Mouse (Mus musculus) forebrain, embryonic 13.5 days (tissue): ENCODE measurements at regions not wholly inside any gene's neighbourhood (a gene's known extent, or its start where the extent isn't known, plus 50 kb on each side); places are given as distances from the start of the nearest gene placed in this dataset.

ENCODE experiments used
- ATAC-seq: fragments of 200-750 bp; cut with Nextera tagmentation; 2 replicates; pipeline ENCODE4 v1.8.0; 2017
- H3K27ac ChIP-seq: fragments of 300-500 bp; sonication (generic); 2 replicates; pipeline ENCODE4 v1.5.1; 2015; ENCODE audit warnings: inconsistent platforms, mild to moderate bottlenecking, moderate library complexity
- H3K27me3 ChIP-seq: fragments of 300-500 bp; sonication (generic); 2 replicates; pipeline ENCODE4 v1.6.1; 2015; ENCODE audit warnings: mild to moderate bottlenecking, inconsistent platforms
- H3K36me3 ChIP-seq: fragments of 300-500 bp; sonication (generic); 2 replicates; pipeline ENCODE4 v1.6.1; 2015; ENCODE audit warnings: mild to moderate bottlenecking, inconsistent platforms; ENCODE audit not compliant: poor library complexity, severe bottlenecking
- H3K4me1 ChIP-seq: fragments of 300-500 bp; sonication (generic); 2 replicates; pipeline ENCODE4 v1.6.1; 2015; ENCODE audit warnings: inconsistent platforms
- H3K4me2 ChIP-seq: fragments of 300-500 bp; sonication (generic); 2 replicates; pipeline ENCODE4 v1.6.1; 2015; ENCODE audit warnings: inconsistent platforms, mild to moderate bottlenecking, moderate library complexity
- H3K4me3 ChIP-seq: fragments of 300-500 bp; sonication (generic); 2 replicates; pipeline ENCODE4 v1.5.1; 2015; ENCODE audit warnings: mild to moderate bottlenecking, inconsistent platforms
- H3K9ac ChIP-seq: fragments of 300-500 bp; sonication (generic); 2 replicates; pipeline ENCODE4 v1.6.1; 2015; ENCODE audit warnings: mild to moderate bottlenecking, inconsistent platforms
- H3K9me3 ChIP-seq: fragments of 300-500 bp; sonication (generic); replicated peaks from 2 replicates; pipeline ENCODE4 v1.6.1; 2016; ENCODE audit warnings: inconsistent platforms
- WGBS: fragments of 180-500 bp; shearing (Covaris S2); methylation state at CpG from one replicate; pipeline ENCODE4 v1.1.7; 2015; 5-methylcytosine and 5-hydroxymethylcytosine counted together

DNA sequence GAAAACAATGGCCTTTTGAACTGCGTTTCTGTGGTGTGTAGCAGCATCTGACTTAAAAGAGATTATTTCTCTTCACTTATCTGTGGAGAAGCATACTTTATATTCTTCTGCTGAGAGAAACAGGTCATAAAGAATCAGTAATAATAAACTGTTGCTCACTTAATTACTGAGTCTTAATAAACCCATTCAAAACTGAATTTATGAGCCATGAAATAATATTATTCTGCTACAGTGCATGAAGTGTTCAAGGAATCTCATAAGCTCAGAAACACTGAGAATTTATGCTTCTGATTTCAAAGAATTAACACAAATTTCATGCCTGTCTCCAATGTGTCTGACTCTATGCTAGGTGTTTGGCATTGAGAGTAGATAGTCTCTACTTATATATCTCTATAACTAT is 597.0 kb upstream of the Slit2 start:
- no peak overlapping the region for H3K9ac ChIP-seq
- H3K4me2 ChIP-seq = no peak overlapping the region
- no peaks in the 10 kb centered on the region for H3K9me3 ChIP-seq
- no peaks in the 10 kb centered on the region for H3K4me1 ChIP-seq
- ATAC-seq = no peak
- no peak overlapping the region for H3K27ac ChIP-seq
- H3K4me3 ChIP-seq = no peak overlapping the region
- H3K36me3 ChIP-seq = no peaks in the 10 kb centered on the region
- 62% methylated on average over 1 of the region's 1 CpGs for WGBS
- no peaks in the 10 kb centered on the region for H3K27me3 ChIP-seq

DNA sequence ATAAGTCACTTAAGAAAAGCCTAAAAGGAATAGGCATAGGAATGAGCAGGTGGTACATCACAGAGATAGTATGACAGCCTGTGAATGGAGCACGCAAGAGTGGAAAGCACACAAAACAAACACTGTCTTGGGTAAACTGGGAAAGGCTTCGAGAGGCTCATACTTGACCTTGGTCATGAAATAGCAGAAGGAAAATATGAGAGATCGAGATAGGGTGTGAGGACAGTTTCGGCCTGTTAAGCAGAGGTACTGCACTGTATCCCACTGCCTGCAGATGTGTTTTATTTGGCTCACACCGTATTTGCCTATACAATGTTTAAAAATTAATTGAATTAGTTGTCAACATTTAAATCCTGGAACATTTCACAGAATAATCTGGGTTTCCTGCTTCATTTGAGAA is 596.2 kb upstream of the Slit2 start:
- ATAC-seq = no peak
- Histone ChIP-seq H3K4me2 (no peak overlapping the region), H3K4me1 (no peaks in the 10 kb centered on the region), H3K9ac (no peak overlapping the region), H3K27me3 (no peaks in the 10 kb centered on the region), H3K27ac (no peak overlapping the region), H3K36me3 (no peaks in the 10 kb centered on the region), H3K4me3 (no peak overlapping the region), H3K9me3 (no peaks in the 10 kb centered on the region)
- WGBS = 91% methylated on average over 5 of the region's 5 CpGs

DNA sequence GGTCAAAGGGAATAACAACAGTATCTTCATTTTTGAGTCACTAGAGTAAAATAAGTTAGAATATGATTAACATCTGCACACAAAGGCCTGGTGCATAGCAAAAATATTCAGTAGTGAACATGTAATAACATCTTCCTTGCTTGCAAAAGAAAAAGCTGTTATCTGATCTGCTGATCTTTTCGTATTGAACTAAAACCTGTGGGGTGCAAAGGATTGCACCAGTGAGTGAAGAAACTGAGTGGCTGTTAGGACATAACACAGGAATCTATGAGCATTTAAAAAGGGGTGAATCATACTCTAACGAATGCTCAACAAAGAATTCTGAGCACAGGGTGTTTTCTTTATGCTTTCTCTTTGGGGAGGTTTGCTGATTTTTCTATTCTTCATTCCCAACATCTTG is 592.2 kb upstream of the Slit2 start:
- H3K9me3 ChIP-seq = no peaks in the 10 kb centered on the region
- H3K4me1 ChIP-seq = no peaks in the 10 kb centered on the region
- no peak overlapping the region for H3K4me2 ChIP-seq
- WGBS = 74% methylated on average over 2 of the region's 2 CpGs
- no peaks in the 10 kb centered on the region for H3K27me3 ChIP-seq
- no peaks in the 10 kb centered on the region for H3K36me3 ChIP-seq
- no peak overlapping the region for H3K9ac ChIP-seq
- H3K4me3 ChIP-seq = no peak overlapping the region
- H3K27ac ChIP-seq = no peak overlapping the region
- ATAC-seq = no peak

DNA sequence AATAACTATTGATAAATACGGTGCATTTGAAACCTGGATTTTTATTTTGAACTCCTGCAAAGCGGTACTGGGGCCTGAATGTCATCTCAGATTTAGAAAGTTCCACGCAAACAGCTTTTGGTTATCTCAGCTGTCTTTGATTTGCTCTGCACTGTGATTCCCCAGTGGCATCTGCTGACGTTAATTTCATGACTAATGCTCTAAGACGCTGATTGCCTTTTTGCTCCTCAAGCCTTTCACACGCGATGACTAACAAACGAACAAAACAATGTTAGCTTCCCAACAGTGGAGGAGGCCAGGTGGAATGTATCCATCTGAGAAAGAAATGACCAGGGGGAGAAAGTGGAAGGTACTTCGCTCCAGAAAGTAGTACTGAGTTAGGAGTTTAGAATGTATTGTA is 586.1 kb upstream of the Slit2 start:
- 86% methylated on average over 9 of the region's 9 CpGs for WGBS
- Histone ChIP-seq H3K4me3 (no peak overlapping the region), H3K9me3 (no peaks in the 10 kb centered on the region), H3K27me3 (no peaks in the 10 kb centered on the region), H3K4me1 (no peaks in the 10 kb centered on the region), H3K9ac (no peak overlapping the region), H3K36me3 (no peaks in the 10 kb centered on the region), H3K4me2 (no peak overlapping the region), H3K27ac (no peak overlapping the region)
- ATAC-seq = no peak

DNA sequence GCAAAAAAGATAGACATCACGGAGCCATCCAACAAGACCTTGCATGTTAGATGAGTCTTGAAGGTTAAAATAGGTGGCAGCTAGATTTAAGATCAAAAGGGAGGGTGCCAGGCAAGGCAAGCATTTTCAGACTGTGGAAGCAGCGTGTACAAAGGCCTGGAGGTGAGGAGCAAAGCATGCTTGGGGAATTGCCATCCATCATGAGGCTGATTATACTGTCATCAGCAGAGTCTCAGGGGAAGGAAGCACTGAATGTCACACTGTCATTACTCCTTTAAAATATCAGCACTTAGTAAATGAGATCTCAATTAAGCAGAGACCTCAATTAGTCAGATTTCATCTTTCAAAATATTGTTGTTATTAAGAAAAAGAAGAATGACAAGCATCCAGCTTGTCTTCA is 561.0 kb upstream of the Slit2 start:
- H3K9ac ChIP-seq = no peak overlapping the region
- no peak overlapping the region for H3K4me3 ChIP-seq
- no peak overlapping the region for H3K4me2 ChIP-seq
- H3K27ac ChIP-seq = no peak overlapping the region
- no peak for ATAC-seq
- H3K27me3 ChIP-seq = no peaks in the 10 kb centered on the region
- H3K36me3 ChIP-seq = no peaks in the 10 kb centered on the region
- 73% methylated on average over 2 of the region's 2 CpGs for WGBS
- no peaks in the 10 kb centered on the region for H3K4me1 ChIP-seq
- no peaks in the 10 kb centered on the region for H3K9me3 ChIP-seq

DNA sequence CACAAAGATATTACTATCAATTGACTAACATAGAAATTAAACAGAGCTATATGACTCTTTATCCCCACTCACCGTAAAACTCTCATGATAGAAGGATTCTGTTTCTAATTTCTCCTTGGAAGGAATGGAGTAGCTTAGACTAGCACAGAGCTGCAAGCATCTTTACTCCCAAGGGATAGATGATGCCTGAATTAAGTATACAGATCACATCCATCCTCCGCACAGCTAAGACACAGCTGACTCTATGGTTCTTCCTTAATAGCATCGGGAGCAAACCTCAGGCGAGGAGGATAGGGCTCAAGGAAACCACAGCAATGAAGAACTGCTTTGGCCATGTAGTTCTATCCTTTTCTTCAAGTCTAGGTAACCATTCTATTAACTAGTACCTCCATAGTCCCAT is 556.9 kb upstream of the Slit2 start:
- Histone ChIP-seq H3K27ac (no peak overlapping the region), H3K27me3 (no peaks in the 10 kb centered on the region), H3K9me3 (no peaks in the 10 kb centered on the region), H3K4me1 (no peaks in the 10 kb centered on the region), H3K4me3 (no peak overlapping the region), H3K36me3 (no peaks in the 10 kb centered on the region), H3K4me2 (no peak overlapping the region), H3K9ac (no peak overlapping the region)
- ATAC-seq = no peak
- WGBS = 93% methylated on average over 4 of the region's 4 CpGs

DNA sequence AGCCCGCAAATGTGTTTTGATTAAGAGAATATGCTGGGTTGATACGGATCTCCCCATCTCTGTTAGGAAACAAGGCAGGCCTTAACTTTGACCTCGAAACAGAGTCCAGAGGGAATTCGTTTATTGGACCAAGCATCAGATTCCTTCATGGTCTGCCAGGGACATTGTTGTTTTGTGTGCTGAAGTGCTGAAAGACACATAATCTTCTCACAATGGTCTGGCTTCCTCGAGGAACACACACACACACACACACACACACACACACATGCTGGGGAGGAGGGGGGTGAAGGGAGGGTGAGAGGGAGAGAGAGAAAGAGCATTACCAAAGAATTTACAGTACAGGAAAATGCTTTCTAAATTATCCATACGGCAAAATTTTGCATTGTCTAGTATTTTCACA is 556.5 kb upstream of the Slit2 start:
- Histone ChIP-seq H3K4me2 (no peak overlapping the region), H3K36me3 (no peaks in the 10 kb centered on the region), H3K9me3 (no peaks in the 10 kb centered on the region), H3K27ac (no peak overlapping the region), H3K9ac (no peak overlapping the region), H3K4me1 (no peaks in the 10 kb centered on the region), H3K27me3 (no peaks in the 10 kb centered on the region), H3K4me3 (no peak overlapping the region)
- 62% methylated on average over 6 of the region's 6 CpGs for WGBS
- ATAC-seq = no peak

DNA sequence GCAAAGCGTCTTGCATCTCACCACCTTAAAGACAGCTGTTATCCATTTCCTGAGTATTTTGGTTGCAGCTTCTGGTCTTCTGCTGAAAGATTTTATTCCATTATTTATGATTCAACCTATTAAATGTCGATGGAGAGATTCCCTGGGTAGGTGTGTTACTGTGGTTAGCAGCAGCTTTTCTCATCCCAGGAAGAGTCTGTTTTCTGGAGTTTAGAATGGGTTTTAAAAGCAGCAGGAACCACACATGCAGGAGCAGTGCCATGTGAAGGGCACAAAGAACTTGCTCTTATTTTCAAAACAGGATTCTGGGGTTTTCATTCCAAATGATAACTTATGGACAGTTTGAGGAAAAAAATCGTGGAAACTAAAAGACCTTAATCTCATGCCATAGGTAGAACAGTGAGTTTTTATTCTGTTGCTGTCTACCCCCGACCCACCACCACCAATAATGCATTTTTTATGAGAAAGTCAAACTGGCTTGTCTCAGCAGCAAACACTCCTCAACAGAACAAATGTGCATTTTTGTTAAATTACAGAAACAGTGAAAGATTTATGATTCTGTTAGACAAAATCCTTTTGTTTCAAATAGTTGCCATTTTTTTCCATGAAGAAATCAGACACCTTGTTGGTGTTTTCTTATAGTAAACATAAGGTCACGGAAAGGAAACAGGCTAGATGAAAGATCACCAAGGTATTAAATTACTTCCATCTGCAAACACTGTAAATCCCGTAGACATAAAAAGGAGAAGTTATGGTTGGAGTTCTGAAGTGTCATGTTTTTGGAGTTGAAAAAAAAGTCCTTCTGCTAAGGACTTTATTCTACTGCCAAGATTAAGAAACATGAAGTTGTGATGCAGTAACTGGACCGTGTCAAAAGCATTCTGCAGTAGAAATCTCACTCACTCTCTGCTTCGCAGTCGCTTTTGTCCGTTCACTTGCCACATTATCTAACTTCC is 553.4 kb upstream of the Slit2 start:
- no peak for ATAC-seq
- Histone ChIP-seq H3K27ac (no peak overlapping the region), H3K9me3 (no peaks in the 10 kb centered on the region), H3K4me1 (no peaks in the 10 kb centered on the region), H3K4me2 (no peak overlapping the region), H3K9ac (no peak overlapping the region), H3K36me3 (no peaks in the 10 kb centered on the region), H3K4me3 (no peak overlapping the region), H3K27me3 (no peaks in the 10 kb centered on the region)
- 84% methylated on average over 10 of the region's 10 CpGs for WGBS

DNA sequence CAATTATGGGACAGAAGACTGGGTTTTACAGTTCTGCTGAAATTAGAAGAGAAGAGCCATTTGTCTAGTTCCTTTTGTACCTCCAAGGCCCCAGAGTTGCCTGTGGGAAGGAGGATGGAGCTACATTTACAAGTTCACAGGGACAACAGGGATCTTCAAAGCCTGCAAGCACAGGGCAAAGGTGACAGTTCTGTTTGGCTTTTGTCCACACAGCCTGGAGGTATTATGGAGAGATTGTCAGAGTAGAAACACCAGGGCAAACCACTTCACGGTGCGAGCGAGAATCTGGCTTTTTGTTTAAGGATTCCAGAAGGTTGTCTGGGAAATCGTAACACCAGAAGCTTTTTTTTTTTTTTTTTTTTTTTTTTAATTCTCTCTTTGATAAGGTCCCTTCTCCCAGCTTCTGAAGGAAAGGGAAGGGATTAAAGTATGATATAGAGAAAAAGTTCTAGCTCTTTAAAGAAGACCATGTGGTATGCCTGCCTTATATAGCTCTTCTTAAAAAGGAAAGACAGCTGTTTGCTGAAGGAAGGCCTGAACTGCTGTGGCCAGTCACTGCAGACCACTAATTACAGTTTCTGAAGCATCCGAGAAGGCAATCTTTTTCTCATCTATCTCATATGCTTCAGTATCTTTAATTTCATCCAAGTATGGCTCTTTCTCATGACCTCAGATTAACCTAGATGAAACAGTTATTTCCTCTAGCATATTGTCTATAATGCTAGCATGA is 551.2 kb upstream of the Slit2 start:
- no peak for ATAC-seq
- Histone ChIP-seq H3K27ac (no peak overlapping the region), H3K27me3 (no peaks in the 10 kb centered on the region), H3K36me3 (no peaks in the 10 kb centered on the region), H3K4me3 (no peak overlapping the region), H3K4me1 (no peaks in the 10 kb centered on the region), H3K9me3 (no peaks in the 10 kb centered on the region), H3K9ac (no peak overlapping the region), H3K4me2 (no peak overlapping the region)
- 36% methylated on average over 5 of the region's 5 CpGs for WGBS

DNA sequence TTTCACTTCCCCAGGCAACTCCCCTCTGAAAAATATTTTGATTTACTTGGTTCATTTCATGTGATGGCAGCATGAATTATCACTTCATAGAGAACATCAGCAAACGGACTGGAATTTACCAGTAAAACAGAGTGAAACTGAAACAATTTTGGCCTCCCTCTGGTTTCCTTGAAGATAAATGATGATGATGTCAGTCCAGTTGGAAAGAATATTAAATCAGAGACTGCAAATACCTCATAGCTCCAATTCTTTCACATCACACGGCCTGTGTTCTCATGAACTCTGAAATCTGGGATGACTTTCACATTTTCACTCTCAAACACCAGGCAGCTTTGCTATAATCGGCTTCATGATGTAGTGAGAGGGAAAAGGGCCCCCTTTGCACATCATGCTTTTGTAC is 546.5 kb upstream of the Slit2 start:
- H3K36me3 ChIP-seq = no peaks in the 10 kb centered on the region
- no peaks in the 10 kb centered on the region for H3K9me3 ChIP-seq
- no peak overlapping the region for H3K4me2 ChIP-seq
- no peaks in the 10 kb centered on the region for H3K27me3 ChIP-seq
- no peaks in the 10 kb centered on the region for H3K4me1 ChIP-seq
- WGBS = 71% methylated on average over 3 of the region's 3 CpGs
- no peak for ATAC-seq
- no peak overlapping the region for H3K27ac ChIP-seq
- no peak overlapping the region for H3K9ac ChIP-seq
- H3K4me3 ChIP-seq = no peak overlapping the region

DNA sequence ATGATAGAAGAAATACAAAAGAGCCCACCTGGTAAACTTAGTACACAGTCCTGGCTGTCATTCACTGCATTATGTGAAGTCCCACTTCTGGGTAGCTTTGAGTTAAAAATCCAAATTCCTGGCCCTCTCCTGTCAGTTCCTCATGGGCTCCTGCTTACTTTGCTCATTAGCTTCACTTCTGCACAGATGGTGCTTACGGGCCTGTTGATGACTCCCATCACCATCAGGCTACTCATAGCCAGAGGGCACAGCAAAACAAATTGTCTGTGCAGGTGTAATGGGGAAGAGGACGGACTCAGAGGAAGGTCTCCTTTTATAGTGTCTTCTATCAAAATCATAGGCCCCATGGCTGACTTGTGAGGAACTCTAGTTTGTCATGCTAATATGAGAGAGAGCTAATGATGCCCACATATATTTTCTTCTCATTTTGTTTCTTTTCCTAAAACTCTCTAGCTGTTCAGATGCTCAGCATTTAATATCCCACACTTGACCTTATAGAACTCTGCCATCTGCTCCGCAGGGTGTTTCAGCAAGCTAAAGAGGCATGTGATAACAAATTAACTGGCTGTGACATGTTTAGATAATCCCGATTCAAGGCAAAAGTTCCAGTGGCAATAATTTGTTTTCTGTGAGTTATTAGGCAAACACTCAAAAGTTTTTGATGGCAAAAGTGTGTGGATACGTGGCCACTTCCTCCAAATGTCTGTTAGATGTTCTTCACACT is 536.5 kb upstream of the Slit2 start:
- 71% methylated on average over 5 of the region's 5 CpGs for WGBS

DNA sequence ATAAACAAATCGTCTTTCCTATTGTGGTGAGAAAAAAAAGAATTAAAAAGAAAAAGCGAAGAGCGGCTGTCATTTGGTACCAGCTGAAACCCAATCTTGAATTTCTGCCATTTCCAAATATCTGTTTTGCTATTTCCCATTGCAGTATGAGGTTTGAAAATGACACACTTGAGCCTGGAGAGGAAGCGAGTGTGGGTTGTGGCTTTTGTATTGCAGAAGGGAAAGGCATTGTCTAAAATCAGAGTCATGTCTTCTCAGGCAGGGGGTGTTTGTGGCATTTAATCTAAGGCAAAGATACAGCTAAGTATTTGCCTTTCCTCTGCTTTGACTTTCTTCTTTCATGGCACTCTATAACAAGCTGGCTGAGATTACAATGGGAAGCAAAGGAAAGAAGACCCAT is 518.1 kb upstream of the Slit2 start:
- no peak for ATAC-seq
- WGBS = 92% methylated on average over 4 of the region's 4 CpGs

More for the DNA sequence above, 536.5 kb upstream of the Slit2 start:
- H3K4me1 ChIP-seq = no peaks in the 10 kb centered on the region
- peak; percentile 69 for ATAC-seq
- no peaks in the 10 kb centered on the region for H3K27me3 ChIP-seq
- no peak overlapping the region for H3K4me3 ChIP-seq
- no peak overlapping the region for H3K4me2 ChIP-seq
- H3K27ac ChIP-seq = no peak overlapping the region
- no peaks in the 10 kb centered on the region for H3K9me3 ChIP-seq
- H3K36me3 ChIP-seq = no peaks in the 10 kb centered on the region
- H3K9ac ChIP-seq = no peak overlapping the region

More for the DNA sequence above, 518.1 kb upstream of the Slit2 start:
- Histone ChIP-seq H3K27me3 (no peaks in the 10 kb centered on the region), H3K4me3 (no peak overlapping the region), H3K4me1 (no peaks in the 10 kb centered on the region), H3K27ac (no peak overlapping the region), H3K4me2 (no peak overlapping the region), H3K9me3 (no peaks in the 10 kb centered on the region), H3K9ac (no peak overlapping the region), H3K36me3 (no peaks in the 10 kb centered on the region)
